Mouse (Mus musculus): ENCODE measurements around the gene 2610301B20Rik. TPM values are rescaled to one million over a fixed set of nuclear protein-coding genes. Genes with fewer than 3 reads are reported as not detected.
"Not testable (repeated sequence)": the region's sequence is repeated elsewhere in the genome, so short reads cannot be mapped to it uniquely, and the experiment has no call there.

Gene 2610301B20Rik
- total RNA-seq, 1 experiment from 2014 or later, result 3.1 TPM

DNA sequence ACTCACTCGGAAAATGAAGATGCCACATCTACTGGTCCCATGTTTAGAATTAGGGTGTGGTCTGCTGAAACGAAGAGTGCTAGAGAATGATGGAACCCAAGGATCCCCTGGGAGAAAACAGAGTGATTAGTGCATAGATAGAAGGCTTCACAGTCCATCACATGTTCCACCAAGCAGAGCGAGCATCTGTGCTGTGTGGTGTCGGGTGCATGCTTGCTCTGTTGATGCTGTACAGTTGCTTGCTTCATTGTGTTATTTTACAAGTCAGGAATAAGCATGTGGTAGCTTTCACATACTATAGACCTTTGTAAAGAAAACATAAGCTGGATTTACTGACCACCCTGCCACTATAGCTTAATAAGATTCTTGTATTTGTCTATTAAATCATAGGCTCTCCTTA is 22.0 kb downstream of the 2610301B20Rik start:
- ATAC-seq (ENCODE audit: extremely low read depth, insufficient number of reproducible peaks, low FRiP score, poor library complexity, severe bottlenecking), result no peak

DNA sequence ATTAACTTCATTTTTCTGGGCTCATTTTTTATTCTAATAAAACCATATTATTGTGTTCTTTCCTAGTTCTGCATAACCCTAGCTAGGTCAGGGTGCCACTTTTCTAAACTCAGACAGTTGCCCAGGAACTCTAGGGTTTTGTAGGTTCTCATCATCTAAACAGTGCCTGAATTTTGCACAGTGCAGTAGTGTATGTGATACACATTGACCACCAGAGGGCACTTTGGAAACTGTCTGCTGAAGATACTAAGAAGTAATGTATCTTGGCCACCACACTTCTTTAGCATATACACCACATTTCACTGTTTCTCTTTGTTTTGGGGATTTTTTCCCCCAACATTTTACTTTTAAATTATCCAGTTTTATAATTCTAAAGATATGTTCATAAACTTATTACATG is 22.6 kb downstream of the 2610301B20Rik start:
- ATAC-seq (ENCODE audit: extremely low read depth, insufficient number of reproducible peaks, low FRiP score, poor library complexity, severe bottlenecking), result peak; percentile 78; the same call in 1 of the 2 replicates

DNA sequence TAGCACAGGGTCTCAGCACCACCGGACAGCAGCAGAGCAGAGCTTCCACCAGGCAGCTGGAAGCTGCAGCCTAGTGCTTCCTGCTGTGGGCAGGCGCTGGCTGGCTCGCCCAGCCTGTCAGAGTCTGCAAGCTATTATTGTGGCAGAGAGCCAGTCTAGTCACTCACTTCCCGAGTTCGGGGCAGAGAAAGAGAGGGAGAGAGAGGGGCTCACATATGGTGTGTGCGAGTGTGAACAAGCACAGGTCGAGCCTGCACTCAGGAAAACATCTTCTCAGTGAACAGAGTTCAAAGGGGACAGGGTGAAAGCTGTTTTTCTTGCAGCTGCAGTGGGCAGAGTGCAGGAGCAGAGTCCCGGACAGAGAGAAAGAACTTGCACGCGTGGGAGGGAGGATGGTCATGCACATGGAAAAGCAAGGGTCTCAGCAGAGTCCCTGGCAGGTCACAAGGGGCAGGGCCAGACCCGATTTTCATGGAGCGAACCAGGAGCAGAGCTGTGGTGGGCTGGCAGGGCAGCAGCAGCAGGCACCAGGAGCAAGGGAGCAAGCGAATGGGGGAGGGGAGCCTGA is 31.0 kb downstream of the 2610301B20Rik start:
- no peak for ATAC-seq (ENCODE audit: extremely low read depth, insufficient number of reproducible peaks, low FRiP score, poor library complexity, severe bottlenecking)

GRCm38 (mm10) chr4:10911417-10911816 is 37.1 kb downstream of the 2610301B20Rik start:
- ATAC-seq (ENCODE audit: extremely low read depth, insufficient number of reproducible peaks, low FRiP score, poor library complexity, severe bottlenecking), result not testable (repeated sequence)

DNA sequence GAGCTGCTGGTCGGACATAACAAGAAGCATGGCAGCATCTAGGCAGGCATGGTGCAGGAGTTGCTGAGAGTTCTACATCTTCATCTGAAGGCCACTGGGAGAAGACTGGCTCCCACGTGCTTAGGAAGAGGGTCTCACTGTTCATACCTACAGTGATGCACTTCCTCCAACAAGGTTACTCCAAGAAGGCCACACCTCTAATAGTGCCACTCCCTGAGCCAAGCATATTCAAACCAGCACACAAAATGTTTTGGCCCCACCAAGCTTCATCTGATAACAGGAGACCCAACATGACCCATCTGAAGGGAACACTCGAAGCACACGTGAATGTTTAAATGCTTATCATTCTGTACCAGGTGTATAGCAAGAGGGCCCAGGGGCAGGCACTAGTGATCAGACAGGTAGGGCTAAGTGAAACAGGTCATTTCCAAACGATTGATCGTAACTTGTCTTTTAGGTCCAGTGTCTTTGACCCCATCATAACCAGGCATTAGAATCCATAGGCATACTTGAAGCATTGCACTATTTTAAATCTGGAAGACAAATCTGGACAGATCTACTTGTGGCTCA is 37.7 kb downstream of the 2610301B20Rik start:
- no peak for ATAC-seq (ENCODE audit: extremely low read depth, insufficient number of reproducible peaks, low FRiP score, poor library complexity, severe bottlenecking)

GRCm38 (mm10) chr4:10912611-10913301 is 38.5 kb downstream of the 2610301B20Rik start:
- ATAC-seq (ENCODE audit: extremely low read depth, insufficient number of reproducible peaks, low FRiP score, poor library complexity, severe bottlenecking), result peak; percentile 93

DNA sequence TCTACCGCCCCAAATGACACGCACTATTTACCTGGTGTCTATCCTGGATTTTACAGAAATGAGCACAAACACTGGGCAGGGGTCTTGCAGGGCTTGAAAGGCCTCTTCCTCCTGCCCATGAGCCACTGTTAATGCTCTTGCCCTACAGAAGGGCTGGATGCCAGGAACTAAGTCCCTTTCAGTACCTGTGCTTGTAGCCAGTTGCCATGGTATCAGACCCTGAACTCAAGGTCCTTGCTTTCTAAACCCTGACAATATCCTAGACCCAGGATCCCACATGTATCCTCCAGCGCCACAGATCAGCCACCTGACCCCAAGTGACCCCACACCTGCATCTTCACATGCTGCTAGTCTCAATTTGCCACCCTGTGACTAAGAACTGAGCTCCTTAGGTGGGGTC is 39.1 kb downstream of the 2610301B20Rik start:
- ATAC-seq (ENCODE audit: extremely low read depth, insufficient number of reproducible peaks, low FRiP score, poor library complexity, severe bottlenecking), result no peak

- no peak for ATAC-seq (ENCODE audit: extremely low read depth, insufficient number of reproducible peaks, low FRiP score, poor library complexity, severe bottlenecking)
Observed at GRCm38 (mm10) chr4:10914766-10915165, 40.5 kb downstream of the 2610301B20Rik start.

DNA sequence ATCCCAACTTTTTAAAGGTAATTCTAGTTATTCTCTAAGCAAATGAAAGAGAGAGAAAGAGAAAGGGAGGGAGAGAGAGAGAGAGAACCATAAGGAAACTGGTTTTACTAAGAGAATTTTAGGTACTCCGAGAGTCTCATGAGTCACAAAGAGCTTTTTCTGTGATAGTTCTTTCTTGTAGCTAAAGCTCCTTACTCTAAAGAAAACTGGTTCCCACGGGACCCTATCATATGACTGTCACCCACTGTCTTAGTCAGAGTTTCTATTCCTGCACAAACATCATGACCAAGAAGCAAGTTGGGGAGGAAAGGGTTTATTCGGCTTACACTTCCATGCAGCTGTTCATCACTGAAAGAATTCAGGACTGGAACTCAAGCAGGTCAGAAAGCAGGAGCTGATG is 41.0 kb downstream of the 2610301B20Rik start:
- ATAC-seq (ENCODE audit: extremely low read depth, insufficient number of reproducible peaks, low FRiP score, poor library complexity, severe bottlenecking), result no peak

- no peak for ATAC-seq (ENCODE audit: extremely low read depth, insufficient number of reproducible peaks, low FRiP score, poor library complexity, severe bottlenecking)
Observed at GRCm38 (mm10) chr4:10918402-10918801, 44.1 kb downstream of the 2610301B20Rik start.

DNA sequence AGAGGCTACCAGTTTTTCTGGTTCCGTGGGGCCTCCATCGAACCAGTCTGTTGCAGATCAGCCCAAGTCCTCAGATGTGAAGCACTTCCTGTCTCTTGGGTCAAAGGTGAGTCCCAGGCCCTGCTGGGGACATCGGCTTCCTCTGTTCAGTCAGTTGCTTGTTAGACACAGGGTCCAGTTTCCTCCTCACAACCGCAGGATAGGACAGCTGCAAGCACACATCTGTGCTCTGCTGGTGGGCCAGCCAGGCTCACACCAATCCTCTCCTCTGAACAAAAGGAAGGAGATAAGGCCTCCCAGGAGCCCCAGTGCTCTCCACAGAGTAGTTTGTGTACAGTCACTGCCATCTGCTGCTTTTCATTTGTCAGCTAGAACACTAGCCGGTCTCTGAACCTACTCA is 44.8 kb downstream of the 2610301B20Rik start:
- 0 out of 2 replicates have a peak, but pooled peaks have one; percentile 20 for ATAC-seq (ENCODE audit: extremely low read depth, insufficient number of reproducible peaks, low FRiP score, poor library complexity, severe bottlenecking)

DNA sequence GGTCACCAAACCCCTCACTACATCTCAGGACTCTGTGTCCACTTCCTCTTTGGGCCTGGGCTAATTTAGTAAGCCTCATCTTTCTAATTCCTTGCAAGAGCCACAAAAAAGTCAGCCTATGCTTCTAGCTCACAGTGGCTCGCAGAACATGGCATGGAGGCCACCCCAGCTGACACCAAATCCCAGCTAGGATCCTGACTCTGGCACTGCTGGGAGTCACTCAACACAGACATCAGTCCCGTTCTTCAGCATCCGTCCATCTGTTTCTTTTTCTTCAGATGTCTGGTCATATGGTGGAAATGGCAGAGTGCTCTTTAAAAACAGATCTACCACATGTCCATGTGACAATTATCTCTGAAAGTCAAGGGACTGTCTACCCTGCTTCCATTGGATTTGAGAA is 45.2 kb downstream of the 2610301B20Rik start:
- ATAC-seq (ENCODE audit: extremely low read depth, insufficient number of reproducible peaks, low FRiP score, poor library complexity, severe bottlenecking), result no peak

- ATAC-seq (ENCODE audit: extremely low read depth, insufficient number of reproducible peaks, low FRiP score, poor library complexity, severe bottlenecking), result no peak
Observed at GRCm38 (mm10) chr4:10919987-10920386, 45.7 kb downstream of the 2610301B20Rik start.

DNA sequence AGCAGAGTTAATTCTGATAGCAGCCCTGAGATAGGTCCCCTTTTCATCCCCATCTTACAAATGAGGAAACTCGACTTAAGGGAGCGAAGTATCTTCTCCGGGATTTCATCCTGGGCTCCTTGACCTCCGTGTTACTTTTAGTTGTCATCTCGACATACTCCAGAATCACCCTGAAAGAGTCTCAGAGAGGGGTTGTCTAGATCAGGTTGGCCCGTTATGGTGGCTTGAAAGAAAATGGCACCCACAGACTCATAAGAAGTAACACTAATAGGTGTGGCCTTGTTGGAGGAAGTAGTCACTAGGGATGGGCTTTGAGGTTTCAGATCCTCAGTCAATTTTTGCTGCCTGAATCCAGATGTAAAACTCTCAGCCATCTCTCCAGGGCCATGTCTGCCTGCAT is 46.3 kb downstream of the 2610301B20Rik start:
- ATAC-seq (ENCODE audit: extremely low read depth, insufficient number of reproducible peaks, low FRiP score, poor library complexity, severe bottlenecking), result no peak

DNA sequence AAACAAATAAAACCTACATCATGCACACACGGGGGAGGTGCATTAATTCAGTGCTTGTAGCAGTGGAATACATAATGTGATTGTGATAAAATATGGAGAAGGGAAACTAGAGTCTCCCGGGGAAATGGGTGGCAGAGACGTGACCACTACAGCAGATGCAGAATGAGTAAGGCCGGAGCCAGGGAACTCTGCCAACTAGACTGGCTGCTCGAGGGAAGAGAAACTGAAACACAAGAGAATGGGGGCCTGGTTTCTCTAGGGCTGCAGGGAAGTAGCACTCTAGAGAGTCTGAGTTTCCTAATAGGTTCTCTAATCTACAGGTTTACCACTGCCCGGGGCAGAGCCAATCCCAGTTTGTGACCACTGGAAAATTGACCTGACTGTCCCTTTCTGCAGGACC is 48.9 kb downstream of the 2610301B20Rik start:
- peak; percentile 58; the same call in 1 of the 2 replicates for ATAC-seq (ENCODE audit: extremely low read depth, insufficient number of reproducible peaks, low FRiP score, poor library complexity, severe bottlenecking)

GRCm38 (mm10) chr4:10924140-10924539 is 49.8 kb downstream of the 2610301B20Rik start:
- no peak for ATAC-seq (ENCODE audit: extremely low read depth, insufficient number of reproducible peaks, low FRiP score, poor library complexity, severe bottlenecking)

DNA sequence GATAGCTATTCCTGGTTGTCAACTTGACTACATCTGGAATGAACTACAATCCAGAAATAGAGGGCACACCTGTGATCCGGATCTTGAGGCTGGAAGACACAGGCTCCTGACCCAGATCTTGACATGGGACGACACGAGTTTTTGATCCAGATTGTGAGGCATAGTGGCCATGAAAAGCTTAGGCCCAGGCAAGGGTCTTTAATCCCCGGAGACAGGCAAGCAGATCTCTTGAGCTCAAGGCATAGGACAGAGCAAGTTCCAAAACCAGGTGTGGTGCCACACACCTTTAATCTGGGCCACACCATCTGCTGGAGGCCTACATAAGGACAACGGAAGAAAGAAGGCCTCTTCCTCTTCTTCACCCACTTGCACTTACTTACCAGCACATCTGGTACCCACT is 50.2 kb downstream of the 2610301B20Rik start:
- ATAC-seq (ENCODE audit: extremely low read depth, insufficient number of reproducible peaks, low FRiP score, poor library complexity, severe bottlenecking), result no peak

GRCm38 (mm10) chr4:10926416-10926815 is 52.1 kb downstream of the 2610301B20Rik start:
- no peak for ATAC-seq (ENCODE audit: extremely low read depth, insufficient number of reproducible peaks, low FRiP score, poor library complexity, severe bottlenecking)

DNA sequence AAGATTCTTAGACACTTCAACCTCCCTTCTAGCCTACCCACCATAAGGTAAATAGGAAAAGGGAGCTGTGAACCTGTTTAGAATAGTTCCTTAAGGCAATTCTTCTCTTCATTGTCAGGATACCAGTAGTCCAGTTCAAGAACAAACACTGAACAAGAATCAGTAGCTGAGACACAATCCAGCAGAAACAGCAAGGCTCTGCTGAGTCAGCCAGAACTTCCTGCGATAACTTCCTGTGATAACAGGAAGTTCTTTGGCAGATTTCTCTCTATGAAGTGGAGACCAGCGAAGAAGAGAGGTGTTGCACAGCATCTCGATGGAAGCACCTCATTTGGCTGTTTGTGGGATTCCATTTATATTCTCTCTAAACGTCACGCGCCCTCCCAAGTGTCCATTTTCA is 53.9 kb downstream of the 2610301B20Rik start:
- ATAC-seq (ENCODE audit: extremely low read depth, insufficient number of reproducible peaks, low FRiP score, poor library complexity, severe bottlenecking), result no peak

GRCm38 (mm10) chr4:10929726-10930125 is 55.4 kb downstream of the 2610301B20Rik start:
- ATAC-seq (ENCODE audit: extremely low read depth, insufficient number of reproducible peaks, low FRiP score, poor library complexity, severe bottlenecking), result no peak

Data from neutrophil, adult 5-6 weeks (primary cell).